Mouse (Mus musculus): ENCODE results near the gene Ctbp2. TPM values are rescaled to one million over a fixed set of nuclear protein-coding genes. Genes with fewer than 3 reads are reported as not detected.

The Ctbp2 gene
- polyA plus RNA-seq, 1 experiment from 2014 or later, result 46.8 TPM

DNA sequence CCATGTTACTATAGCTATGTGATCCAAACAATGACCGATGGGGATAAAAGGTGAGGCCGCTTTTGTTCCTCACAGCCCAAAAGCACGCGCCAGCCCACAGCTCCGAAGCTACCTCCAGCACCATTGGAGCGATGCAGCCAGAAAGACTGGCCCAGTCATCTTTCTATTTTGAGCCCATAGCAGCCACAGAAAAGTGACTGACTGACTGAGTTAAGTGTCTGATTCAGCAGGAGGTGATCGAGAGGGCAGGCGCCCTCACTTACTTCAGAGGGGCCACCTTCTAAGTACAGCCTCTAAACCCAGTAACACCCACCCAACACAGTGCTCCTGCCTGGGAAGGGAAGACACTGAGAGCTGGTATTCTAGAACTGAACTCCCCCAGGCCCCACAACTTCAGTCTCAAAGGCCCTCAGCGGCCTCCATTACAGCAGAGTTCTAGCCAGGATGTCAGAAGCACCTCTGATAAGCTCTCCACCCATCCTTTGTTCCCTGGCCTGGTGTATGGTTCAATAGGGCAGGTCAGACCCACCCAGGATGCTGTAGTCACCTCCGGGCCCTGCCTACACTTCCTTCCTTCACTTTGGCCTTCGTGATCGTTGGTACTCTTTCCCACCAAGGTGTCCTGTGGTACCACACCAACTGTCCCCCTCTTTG lies 65.5 kb downstream of the Ctbp2 start:
- 37% methylated on average over 12 of the region's 12 CpGs for WGBS
- H3K9me3 ChIP-seq, result no peaks in the 10 kb centered on the region
- peak overlapping the region; percentile 38 for H3K9ac ChIP-seq
- H3K4me3 ChIP-seq, result no peak overlapping the region
- ATAC-seq (ENCODE audit: extremely low read depth, insufficient number of reproducible peaks, low FRiP score, low TSS enrichment), result peak; percentile 60; the same call in 1 of the 2 replicates
- peak overlapping the region; percentile 36 for H3K4me2 ChIP-seq
- H3K36me3 ChIP-seq, result peaks cover 32% of the 10 kb centered on the region
- H3K27me3 ChIP-seq (replicated peaks), result no peaks in the 10 kb centered on the region
- peak overlapping the region; percentile 94 for H3K27ac ChIP-seq (replicated peaks)
- H3K4me1 ChIP-seq, result peaks cover 79% of the 10 kb centered on the region

DNA sequence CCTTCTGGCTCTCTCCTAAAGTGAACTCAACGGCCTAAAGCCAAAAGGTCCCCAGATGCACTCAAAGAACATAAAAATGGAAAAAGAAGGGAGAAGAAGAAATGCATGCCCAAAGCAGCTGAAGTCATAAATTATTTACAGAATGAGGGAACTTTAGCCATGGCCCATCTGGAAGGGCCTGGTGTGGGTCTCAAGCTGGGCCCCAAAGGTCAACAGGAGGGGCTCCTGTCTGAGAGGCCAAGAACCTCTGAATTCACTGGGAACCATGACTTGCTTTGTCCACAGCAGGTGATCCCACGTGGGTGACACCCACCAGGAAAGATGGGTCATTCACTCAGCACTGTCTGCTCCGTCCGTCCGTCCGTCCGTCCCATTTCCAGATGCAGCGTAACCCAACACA lies 67.2 kb downstream of the Ctbp2 start:
- H3K9ac ChIP-seq, result no peak overlapping the region
- no peak overlapping the region for H3K27ac ChIP-seq (replicated peaks)
- H3K27me3 ChIP-seq (replicated peaks), result no peaks in the 10 kb centered on the region
- H3K4me2 ChIP-seq, result no peak overlapping the region
- H3K4me1 ChIP-seq, result peaks cover 83% of the 10 kb centered on the region
- ATAC-seq (ENCODE audit: extremely low read depth, insufficient number of reproducible peaks, low FRiP score, low TSS enrichment), result no peak
- no peak overlapping the region for H3K4me3 ChIP-seq
- H3K9me3 ChIP-seq, result no peaks in the 10 kb centered on the region
- peaks cover 45% of the 10 kb centered on the region for H3K36me3 ChIP-seq
- WGBS, result 87% methylated on average over 8 of the region's 8 CpGs

DNA sequence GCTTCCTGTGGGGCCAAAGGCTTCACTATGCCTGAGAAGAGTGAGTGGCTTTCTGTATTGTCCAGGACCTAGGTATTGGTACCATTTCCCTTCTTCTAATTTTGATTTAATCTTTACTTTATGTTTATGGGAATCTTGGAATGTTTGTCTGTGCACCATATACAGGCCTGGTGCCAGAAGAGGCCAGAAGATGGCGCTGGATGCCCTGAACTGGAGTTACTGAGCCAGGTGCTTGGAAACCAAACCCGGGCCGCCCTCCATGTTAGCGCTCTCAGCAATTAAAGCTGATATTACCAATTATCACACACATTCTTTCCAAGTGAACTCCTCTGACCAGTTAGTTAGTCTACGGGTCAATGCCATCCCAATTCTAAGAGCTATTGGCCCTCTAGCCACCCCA lies 69.7 kb downstream of the Ctbp2 start:
- H3K36me3 ChIP-seq, result peaks cover 51% of the 10 kb centered on the region
- 79% methylated on average over 5 of the region's 5 CpGs for WGBS
- no peak overlapping the region for H3K4me3 ChIP-seq
- H3K9me3 ChIP-seq, result no peaks in the 10 kb centered on the region
- ATAC-seq (ENCODE audit: extremely low read depth, insufficient number of reproducible peaks, low FRiP score, low TSS enrichment), result no peak
- H3K27me3 ChIP-seq (replicated peaks), result no peaks in the 10 kb centered on the region
- H3K4me1 ChIP-seq, result peaks cover 75% of the 10 kb centered on the region
- no peak overlapping the region for H3K27ac ChIP-seq (replicated peaks)
- no peak overlapping the region for H3K9ac ChIP-seq
- no peak overlapping the region for H3K4me2 ChIP-seq

DNA sequence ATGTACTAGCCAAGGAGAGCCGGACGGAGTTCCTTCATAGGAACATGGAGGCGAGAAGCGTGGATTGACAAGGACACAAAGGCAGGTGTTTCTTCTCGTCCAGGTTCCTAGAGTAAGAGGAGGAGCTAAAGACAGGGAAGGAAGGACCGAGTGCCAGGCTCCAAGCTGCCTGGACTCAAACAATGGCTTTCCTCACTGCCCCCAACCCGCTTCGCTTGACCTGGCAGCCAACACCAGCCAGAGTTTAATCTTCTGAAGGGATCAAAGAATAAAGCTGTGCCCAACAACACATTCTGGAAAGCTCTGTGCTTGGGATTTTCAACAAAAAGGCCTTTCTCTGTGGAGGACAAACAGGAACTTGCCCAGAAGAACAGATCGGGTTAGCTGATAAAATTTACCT lies 70.4 kb downstream of the Ctbp2 start:
- Histone ChIP-seq H3K36me3 (peaks cover 53% of the 10 kb centered on the region), H3K27ac (replicated peaks) (peak overlapping the region; percentile 79; the same call in 1 of the 2 replicates), H3K9ac (no peak overlapping the region), H3K4me2 (no peak overlapping the region), H3K27me3 (replicated peaks) (no peaks in the 10 kb centered on the region), H3K4me3 (no peak overlapping the region), H3K9me3 (no peaks in the 10 kb centered on the region), H3K4me1 (peaks cover 73% of the 10 kb centered on the region)
- 79% methylated on average over 9 of the region's 9 CpGs for WGBS
- no peak for ATAC-seq (ENCODE audit: extremely low read depth, insufficient number of reproducible peaks, low FRiP score, low TSS enrichment)

DNA sequence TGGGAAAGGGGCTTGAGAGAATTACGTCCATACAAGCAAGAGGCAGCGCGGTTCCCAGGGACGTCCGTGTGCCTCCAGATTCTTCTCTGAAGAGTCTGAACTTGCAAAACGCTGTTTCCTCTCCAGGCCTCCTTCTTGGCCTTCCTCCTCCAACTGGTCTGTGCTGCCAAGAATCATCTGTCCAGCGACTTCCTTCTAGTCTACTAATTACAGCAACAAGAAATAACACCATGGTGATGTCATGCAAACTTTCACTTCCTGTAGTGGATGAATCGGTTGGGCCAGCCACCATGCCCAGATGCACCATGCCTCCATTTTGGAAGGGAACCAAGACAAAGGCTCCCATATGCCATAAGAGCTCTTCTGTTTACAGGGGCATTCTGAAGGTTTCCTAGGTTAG lies 71.3 kb downstream of the Ctbp2 start:
- peak overlapping the region; percentile 16; the same call in 1 of the 2 replicates for H3K4me2 ChIP-seq
- peaks cover 73% of the 10 kb centered on the region for H3K4me1 ChIP-seq
- 64% methylated on average over 8 of the region's 8 CpGs for WGBS
- H3K27ac ChIP-seq (replicated peaks), result peak overlapping the region; percentile 79
- no peaks in the 10 kb centered on the region for H3K9me3 ChIP-seq
- H3K4me3 ChIP-seq, result no peak overlapping the region
- no peak; the same call in 1 of the 2 replicates for ATAC-seq (ENCODE audit: extremely low read depth, insufficient number of reproducible peaks, low FRiP score, low TSS enrichment)
- no peaks in the 10 kb centered on the region for H3K27me3 ChIP-seq (replicated peaks)
- peaks cover 53% of the 10 kb centered on the region for H3K36me3 ChIP-seq
- no peak overlapping the region for H3K9ac ChIP-seq

DNA sequence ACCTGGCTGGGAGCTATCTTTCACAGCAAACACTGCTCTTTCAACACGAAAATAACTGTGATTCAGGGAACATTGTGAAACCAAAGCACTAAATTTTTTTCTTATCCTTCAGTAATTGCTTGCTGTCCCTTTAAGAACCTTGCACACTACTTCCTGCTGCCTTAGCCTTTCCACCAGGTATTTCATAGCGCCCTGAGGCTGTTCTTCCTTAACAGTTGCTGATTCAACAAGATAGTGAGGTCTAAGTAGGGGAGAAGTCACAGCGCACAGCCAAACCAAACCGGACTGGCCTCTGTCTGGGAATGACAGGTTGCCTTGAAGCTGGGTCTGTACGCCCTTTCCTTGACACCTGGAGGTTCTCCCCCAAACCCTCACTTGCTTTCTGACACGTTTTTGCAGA lies 73.5 kb downstream of the Ctbp2 start:
- Histone ChIP-seq H3K4me1 (peaks cover 71% of the 10 kb centered on the region), H3K9ac (no peak overlapping the region), H3K4me3 (no peak overlapping the region), H3K9me3 (no peaks in the 10 kb centered on the region), H3K27me3 (replicated peaks) (no peaks in the 10 kb centered on the region), H3K27ac (replicated peaks) (0 out of 2 replicates have a peak overlapping the region, but pooled peaks have one; percentile 14), H3K4me2 (no peak overlapping the region), H3K36me3 (peaks cover 46% of the 10 kb centered on the region)
- no peak for ATAC-seq (ENCODE audit: extremely low read depth, insufficient number of reproducible peaks, low FRiP score, low TSS enrichment)
- WGBS, result 56% methylated on average over 6 of the region's 6 CpGs

DNA sequence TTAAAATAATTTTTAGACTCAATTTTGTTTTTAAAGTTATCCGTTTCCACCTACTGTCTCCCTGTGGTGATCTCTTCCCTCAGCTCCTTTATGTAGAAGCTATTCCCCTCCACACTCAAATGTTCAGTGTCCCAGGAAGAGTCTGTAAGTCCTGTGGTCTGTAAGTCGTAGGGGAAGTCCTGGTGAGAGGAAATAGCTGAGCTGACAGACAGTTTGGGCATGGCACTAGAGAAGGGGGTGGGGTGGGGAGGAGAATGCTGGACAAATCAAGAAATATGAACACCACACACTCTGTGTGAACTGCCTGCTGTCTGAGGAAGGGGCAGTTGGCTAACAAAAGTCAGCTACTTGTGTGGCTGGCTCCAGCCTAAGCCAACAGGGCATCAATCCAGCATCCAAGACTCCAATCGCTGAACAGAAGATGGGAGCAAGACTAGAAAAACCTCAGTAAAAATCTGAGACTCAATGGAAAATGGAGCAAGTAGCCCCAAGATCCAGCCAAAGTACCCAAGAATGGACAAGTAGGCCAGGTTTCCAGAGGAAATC lies 76.0 kb downstream of the Ctbp2 start:
- no peak for ATAC-seq (ENCODE audit: extremely low read depth, insufficient number of reproducible peaks, low FRiP score, low TSS enrichment)

DNA sequence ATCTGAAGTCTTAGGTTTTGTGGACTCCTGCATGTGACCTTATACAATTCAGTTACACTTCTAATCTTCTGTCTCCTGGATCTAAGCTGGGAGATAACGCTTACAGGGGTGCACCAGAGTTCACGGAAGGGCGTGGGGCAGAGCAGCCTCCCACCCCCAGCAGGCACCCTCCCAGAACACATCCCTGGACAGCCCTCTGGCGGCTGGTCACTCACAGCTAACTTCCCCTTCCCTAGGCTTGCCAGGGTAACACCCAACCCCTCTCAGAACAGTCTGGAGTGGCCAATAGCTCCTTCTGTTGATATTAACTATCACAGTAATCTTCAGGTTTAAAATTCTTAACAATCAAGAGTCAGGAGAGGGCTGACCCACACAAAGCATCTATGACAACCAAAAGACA lies 76.9 kb downstream of the Ctbp2 start:
- Histone ChIP-seq H3K27ac (replicated peaks) (no peak overlapping the region), H3K36me3 (peaks cover 26% of the 10 kb centered on the region), H3K27me3 (replicated peaks) (no peaks in the 10 kb centered on the region), H3K9ac (no peak overlapping the region), H3K4me3 (no peak overlapping the region), H3K4me2 (no peak overlapping the region), H3K4me1 (peaks cover 69% of the 10 kb centered on the region), H3K9me3 (no peaks in the 10 kb centered on the region)
- 50% methylated on average over 4 of the region's 4 CpGs for WGBS
- no peak for ATAC-seq (ENCODE audit: extremely low read depth, insufficient number of reproducible peaks, low FRiP score, low TSS enrichment)

More for the DNA sequence above, 76.0 kb downstream of the Ctbp2 start:
- Histone ChIP-seq H3K27ac (replicated peaks) (no peak overlapping the region), H3K9me3 (no peaks in the 10 kb centered on the region), H3K4me3 (no peak overlapping the region), H3K9ac (no peak overlapping the region), H3K27me3 (replicated peaks) (no peaks in the 10 kb centered on the region), H3K4me1 (peaks cover 70% of the 10 kb centered on the region), H3K36me3 (peaks cover 31% of the 10 kb centered on the region), H3K4me2 (no peak overlapping the region)
- 63% methylated on average over 3 of the region's 3 CpGs for whole genome bisulfite sequencing

DNA sequence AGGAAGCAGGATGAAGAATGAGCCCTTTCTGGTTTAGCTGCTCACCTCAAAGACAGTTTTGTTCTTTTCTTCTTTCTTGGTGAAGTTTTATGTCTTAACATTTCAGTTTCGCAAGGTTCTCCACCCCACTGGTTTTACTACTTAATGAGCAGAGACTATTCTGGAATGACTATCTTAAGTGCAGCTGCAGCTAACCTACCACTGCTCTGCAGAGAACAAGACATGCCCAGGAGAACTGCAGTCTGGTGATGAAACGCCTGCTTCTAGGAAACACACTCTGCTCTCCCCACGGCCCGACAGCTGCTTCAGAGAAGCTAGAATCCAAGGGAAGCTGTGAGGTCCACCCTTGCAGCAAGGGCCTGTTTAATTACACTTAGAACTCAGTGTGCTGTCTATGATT lies 79.4 kb downstream of the Ctbp2 start:
- no peak overlapping the region for H3K9ac ChIP-seq
- no peak for ATAC-seq (ENCODE audit: extremely low read depth, insufficient number of reproducible peaks, low FRiP score, low TSS enrichment)
- 57% methylated on average over 4 of the region's 4 CpGs for WGBS
- H3K9me3 ChIP-seq, result no peaks in the 10 kb centered on the region
- peaks cover 78% of the 10 kb centered on the region for H3K4me1 ChIP-seq
- H3K4me3 ChIP-seq, result no peak overlapping the region
- H3K27me3 ChIP-seq (replicated peaks), result no peaks in the 10 kb centered on the region
- peaks cover 17% of the 10 kb centered on the region; the same call in 1 of the 2 replicates for H3K36me3 ChIP-seq
- no peak overlapping the region for H3K4me2 ChIP-seq
- no peak overlapping the region for H3K27ac ChIP-seq (replicated peaks)

DNA sequence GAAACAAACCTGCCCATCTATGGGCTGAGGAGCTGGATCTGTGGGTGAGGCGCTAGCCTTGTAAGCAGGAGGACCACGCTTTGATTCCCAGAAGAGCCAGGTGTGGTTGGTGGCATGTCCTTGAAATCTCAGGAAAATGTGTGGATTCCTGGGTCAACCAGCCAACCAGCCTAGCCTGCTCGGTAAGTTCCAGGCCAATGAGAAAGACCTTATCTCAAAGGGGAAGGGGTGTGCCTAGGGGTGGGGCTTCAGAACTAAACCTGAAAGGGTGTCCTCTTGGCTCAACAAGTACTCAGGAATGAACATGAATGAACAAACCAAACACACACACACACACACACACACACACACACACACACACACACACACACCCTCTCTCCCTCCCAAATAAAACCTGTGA lies 82.4 kb downstream of the Ctbp2 start:
- peaks cover 82% of the 10 kb centered on the region for H3K4me1 ChIP-seq
- peak overlapping the region; percentile 80 for H3K27ac ChIP-seq (replicated peaks)
- H3K4me3 ChIP-seq, result no peak overlapping the region
- no peak for ATAC-seq (ENCODE audit: extremely low read depth, insufficient number of reproducible peaks, low FRiP score, low TSS enrichment)
- H3K9me3 ChIP-seq, result no peaks in the 10 kb centered on the region
- H3K9ac ChIP-seq, result no peak overlapping the region
- H3K4me2 ChIP-seq, result no peak overlapping the region
- peaks cover 14% of the 10 kb centered on the region; the same call in 1 of the 2 replicates for H3K36me3 ChIP-seq
- WGBS, result 66% methylated on average over 3 of the region's 3 CpGs
- no peaks in the 10 kb centered on the region for H3K27me3 ChIP-seq (replicated peaks)

DNA sequence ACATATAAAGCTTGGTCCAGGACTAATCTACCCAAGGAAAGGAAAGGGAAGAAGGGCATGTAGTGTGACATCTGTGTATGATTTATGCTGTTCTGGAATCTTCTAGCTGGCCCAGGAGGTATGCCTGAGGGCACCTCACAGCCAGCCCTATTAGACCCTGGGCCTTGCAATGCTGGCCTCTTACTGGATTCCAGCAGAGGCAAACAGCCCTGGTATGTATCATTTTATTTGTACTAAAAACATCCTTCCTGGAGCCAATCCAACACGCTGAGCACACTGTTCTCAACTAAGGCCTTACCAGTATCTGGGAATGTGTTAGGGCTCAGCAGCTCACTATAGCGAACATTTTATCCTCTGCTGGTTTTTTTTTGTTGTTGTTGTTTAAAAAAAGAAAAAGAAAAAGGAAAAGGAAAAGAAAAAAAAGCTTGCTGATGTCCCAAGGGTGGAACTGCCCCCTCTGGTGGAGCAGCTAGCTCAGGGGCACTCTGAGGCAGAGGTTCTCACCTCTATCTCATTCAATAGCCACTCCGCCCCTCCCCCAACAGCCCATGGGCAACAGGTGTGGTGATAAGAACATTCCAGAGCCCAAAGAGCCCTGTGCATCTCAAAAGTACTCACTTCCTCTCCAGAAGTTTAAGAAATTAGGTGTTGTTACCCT lies 83.3 kb downstream of the Ctbp2 start:
- H3K9ac ChIP-seq, result peak overlapping the region; percentile 33; the same call in 1 of the 2 replicates
- peak overlapping the region; percentile 2; the same call in 1 of the 2 replicates for H3K4me2 ChIP-seq
- H3K27me3 ChIP-seq (replicated peaks), result no peaks in the 10 kb centered on the region
- no peak for ATAC-seq (ENCODE audit: extremely low read depth, insufficient number of reproducible peaks, low FRiP score, low TSS enrichment)
- peak overlapping the region; percentile 80 for H3K27ac ChIP-seq (replicated peaks)
- peaks cover 11% of the 10 kb centered on the region; the same call in 1 of the 2 replicates for H3K36me3 ChIP-seq
- no peaks in the 10 kb centered on the region for H3K9me3 ChIP-seq
- H3K4me3 ChIP-seq, result no peak overlapping the region
- H3K4me1 ChIP-seq, result peaks cover 87% of the 10 kb centered on the region
- WGBS, result 65% methylated on average over 3 of the region's 3 CpGs
